Mouse (Mus musculus) cerebral cortex, adult 2 months (tissue): ENCODE results near the gene Arid4b.

Source experiments
- WGBS: fragments of 180-500 bp; shearing (Covaris S2); methylation state at CpG from one replicate; pipeline ENCODE4 v1.1.7; 2018; 5-methylcytosine and 5-hydroxymethylcytosine counted together

The Arid4b gene

DNA sequence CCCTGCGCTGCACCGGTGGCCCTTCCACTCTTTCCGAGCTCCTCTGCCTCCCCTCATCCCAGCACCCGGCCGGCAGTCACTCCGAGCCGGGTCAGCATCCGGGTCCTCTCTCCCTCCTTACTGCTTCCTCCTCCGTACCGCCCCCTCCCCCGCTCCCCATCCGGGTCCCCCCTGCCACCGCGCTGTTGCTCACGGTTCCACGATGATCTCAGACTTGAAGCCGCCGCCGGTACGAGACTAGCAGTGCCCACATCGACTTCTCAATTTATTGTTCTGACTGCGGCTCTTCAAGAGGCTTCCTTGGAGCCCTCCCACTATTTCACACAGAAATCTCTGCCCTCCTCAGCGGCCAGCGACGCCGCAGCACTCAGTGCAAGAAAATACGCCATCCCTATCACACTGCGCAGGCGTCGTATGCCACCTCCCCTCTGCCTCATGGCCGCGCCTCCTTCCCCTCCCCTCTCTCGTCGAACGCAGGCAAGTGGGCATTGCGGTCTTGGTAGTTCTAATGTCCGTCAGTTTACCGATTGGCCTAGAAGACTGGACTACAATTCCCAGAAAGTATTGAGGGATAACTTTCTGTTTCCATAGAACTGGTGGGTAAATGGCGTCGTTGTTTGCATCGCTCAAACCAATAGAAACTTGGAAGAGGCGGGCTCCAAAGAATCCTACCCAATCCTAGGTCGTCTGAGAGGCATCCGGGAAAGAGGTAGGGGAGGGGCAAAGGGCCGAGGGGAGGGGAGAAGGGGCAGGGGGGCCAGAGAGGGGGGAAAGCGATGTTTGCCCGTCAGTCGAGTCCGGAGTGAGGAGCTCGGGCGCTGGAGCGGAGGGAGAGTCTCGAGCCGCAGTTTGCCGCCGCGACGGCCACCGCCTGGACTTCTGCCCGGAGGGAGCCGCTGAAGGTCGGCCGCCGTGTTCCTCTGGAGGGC, at the start of gene Arid4b, which contains the start of gene Ggps1:
Gene Arid4b, plus strand, starts transcription at position 220 of the 929 bp plus-strand sequence.
Gene Ggps1, minus strand, starts transcription at position 476 of the 929 bp plus-strand sequence.
- WGBS, result under 1% methylated on average over 62 of the region's 64 CpGs

DNA sequence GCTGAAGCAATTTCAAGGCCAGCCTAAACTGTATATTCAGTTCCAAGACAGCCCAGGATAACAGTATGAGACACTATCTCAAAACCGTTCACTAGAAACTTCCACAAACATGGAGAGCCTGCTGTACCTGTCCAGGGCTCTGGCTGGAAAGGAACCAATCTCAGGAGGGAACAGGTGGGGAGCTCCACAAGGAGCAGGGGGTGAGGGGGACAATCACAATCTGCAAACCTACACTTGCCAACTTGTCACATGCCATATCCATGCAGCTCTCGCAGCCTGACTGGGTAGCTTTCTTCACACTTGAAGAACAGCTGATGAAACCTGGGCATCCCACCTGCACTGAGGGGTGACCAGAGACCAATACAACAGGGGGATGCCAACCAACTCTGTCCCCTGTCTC, 49.0 kb upstream of the Arid4b start:
- WGBS, result 87% methylated on average over 2 of the region's 2 CpGs

DNA sequence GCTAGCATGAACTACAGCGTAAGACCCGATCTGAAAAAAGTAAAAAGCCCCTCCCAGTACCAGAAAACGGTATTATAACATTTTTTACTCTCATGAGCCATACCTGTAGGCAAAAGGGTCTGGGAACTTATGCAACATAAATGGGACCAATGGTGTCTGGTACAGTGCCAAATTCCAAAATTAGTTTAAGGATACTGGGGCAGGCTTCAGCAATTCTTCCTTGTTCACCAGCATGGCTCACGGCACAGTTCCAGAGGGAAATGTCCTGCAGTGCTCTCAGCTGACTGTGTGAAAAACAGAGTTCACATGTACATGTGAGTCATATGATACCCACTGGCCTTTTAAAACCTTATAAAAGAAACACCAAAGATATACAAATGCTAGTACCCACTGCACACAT, 48.5 kb upstream of the Arid4b start:
- WGBS, result 88% methylated on average over 4 of the region's 4 CpGs

DNA sequence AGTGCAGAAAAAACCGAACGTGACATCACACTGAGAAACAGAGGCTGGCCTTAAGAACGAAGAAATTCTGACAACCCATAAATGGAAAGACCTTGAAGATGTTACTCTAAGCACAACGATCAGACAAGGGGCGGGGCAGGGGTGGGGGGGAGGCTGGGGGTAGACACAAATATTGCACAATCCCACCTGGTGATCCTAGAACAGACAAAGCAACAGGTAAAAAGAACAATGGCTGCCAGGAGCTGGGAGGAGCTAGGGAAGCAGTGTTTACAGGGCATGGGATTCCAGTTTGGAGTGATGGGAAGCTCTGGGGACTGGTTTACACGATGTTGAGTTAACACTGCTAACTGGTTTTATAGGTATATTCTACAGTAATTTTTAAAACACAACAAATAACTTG, 47.4 kb upstream of the Arid4b start:
- 89% methylated on average over 6 of the region's 6 CpGs for WGBS

DNA sequence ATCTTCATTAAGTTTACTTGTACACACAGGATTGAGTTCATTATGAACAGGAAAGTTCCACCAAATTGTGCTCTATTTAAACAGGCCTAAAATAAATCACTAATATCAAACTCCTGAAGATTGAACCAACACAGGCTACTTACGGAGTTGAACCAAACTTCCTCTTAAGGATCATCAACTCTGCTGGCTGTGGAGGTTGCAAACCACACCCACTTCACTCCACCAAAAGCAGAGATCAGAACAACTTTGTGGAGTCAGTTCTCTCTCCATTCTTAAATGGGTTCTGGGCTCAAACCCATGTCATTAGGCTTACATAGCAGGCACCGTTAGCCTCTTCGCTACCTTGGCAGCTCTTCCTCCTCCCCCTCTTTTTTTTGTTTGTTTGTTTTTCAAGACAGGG, 44.2 kb upstream of the Arid4b start:
- WGBS, result 87% methylated on average over 3 of the region's 3 CpGs

DNA sequence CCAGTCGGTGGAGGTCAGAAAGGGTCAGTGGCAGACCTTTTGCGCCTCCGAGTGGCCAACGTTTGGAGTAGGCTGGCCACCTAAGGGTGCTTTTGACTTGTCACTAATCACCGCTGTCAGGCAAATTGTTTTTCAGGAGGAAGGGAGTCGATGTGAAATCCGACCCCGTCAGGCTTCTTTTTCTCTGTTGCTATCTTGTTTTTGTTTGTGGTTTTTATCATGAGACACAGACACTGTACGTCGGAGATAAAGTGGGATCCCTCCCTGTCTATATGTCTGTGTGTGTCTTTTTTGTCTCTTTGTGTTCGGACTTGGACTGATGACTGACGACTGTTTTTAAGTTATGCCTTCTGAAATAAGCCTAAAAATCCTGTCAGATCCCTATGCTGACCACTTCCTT, 41.6 kb upstream of the Arid4b start:
- 87% methylated on average over 11 of the region's 12 CpGs for WGBS

DNA sequence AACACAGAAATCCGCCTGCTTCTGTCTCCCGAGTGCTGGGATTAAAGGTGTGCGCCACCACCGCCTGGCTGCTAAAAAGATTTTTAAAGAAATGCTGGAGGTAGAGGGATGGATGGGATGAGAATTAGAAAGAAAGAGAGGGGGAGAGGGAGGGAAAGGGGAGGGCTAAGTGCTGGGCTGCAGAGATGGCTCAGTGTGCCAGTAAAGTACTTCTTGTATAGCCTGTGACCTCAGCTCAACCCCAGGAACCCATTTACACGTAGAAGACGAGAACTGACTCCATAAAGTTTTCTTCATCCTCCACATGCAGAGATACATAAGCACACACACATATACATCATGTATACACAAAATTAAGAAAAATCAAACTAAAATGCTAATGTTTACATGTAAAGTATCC, 37.5 kb upstream of the Arid4b start:
- 95% methylated on average over 6 of the region's 6 CpGs for WGBS

DNA sequence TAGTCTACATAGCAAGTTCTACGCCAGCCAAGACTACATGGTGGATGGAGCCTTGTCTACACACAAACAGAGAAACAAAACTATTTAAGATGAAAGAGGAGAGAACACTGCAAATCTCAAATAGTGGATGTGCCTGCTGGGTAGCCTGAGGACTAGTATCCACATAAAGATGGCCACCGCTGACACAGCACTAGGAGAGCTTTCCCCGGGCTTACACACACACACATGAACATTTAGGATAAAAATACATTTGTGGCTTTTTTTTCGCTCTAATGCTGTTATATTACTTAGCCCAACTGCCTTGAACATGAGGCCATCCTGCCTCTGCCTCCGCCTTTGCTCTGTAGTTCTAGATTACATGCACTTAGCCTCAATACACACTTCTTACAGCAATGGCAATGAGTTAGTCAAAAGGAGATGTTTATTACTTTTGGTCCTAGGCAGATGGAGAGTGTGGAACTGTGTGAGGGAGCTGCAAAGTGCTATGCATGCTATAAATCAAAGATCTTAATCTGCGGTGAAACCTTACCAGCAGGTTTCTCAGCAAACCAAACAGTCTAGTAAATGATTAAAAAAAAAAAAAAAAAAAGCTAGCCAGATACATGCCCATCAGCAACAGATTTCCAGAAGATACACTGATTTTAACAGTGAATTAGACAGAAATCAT, 36.7 kb upstream of the Arid4b start:
- WGBS, result 93% methylated on average over 6 of the region's 6 CpGs

DNA sequence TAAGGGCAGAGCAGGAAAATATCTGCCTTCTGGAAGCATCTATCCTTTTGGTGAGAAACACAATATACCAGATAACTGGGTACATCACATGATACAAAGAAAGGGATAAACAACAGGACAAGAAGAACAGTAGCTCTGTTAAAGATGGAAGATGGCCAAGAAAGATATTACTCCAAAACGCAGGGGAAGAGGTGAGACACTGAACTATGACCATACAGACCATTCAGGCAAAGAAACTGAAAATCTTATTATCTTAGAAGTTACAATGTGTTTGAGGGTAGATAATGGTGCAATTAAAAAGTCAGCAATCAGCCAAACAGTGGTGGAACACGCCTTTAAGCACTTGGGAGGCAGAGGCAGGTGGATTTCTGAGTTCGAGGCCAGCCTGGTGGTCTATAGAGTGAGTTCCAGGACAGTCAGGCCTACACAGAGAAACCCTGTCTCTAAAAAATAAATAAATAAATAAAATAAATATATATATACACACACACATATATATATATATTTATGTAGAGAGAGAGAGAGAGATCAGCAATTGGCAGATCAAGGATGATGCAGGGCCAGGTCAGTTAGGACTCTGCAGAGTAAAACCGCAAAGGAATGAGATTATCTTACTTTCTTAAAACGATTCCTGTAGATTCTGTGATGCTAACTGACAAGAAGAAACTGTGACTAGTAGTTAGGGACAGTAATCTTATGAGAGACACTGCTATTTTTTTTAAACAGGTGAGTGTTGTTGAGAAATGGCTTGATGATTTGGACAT, 29.5 kb upstream of the Arid4b start:
- 92% methylated on average over 5 of the region's 5 CpGs for WGBS

DNA sequence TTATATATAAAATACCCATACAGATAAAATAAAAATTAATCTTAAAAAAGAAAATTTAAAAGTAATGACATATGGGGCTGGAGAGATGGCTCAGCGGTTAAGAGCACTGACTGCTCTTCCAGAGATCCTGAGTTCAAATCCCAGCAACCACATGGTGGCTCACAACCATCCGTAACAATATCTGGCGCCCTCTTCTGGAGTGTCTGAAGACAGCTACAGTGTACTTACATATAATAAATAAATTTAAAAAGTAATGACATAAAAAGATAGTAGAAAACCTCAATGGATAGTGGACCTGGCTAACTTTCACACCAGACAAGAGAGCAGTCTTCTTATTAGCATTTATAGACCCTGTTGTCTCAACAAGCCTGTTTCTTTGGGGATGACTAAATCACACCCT, 27.7 kb upstream of the Arid4b start:
- 94% methylated on average over 3 of the region's 3 CpGs for WGBS

DNA sequence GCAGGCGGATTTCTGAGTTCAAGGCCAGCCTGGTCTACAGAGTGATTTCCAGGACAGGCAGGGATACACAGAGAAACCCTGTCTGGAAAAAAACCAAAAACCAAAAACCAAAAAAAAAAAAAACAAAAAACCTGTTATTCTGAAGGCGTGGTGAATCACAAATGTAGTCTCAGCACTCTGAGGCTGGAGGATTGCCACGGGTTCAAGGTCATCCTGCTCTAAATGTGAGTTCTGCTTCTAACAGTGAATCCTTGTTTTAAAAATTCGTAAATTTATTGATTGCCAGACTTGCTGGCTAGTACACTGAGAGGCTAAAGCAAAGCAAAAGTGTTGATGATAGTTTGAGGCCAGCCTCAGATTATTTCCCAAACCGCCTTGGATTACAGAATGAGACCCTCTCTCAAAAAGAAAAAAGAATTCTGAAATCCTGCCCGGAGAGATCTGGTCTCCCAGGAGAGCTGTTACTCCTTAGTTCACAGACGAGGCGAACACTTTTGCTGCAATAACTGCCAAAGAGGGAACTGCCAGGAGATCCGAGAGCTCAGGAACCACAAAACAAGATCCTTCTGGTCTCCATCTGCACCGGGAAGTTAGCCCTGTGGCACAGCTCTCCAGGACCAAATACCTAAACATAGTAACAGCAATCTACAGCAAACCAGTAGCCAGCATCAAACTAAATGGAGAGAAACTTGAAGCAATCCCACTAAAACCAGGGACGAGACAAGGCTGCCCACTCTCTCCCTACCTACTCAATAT, 27.0 kb upstream of the Arid4b start:
- 62% methylated on average over 11 of the region's 11 CpGs for whole genome bisulfite sequencing

DNA sequence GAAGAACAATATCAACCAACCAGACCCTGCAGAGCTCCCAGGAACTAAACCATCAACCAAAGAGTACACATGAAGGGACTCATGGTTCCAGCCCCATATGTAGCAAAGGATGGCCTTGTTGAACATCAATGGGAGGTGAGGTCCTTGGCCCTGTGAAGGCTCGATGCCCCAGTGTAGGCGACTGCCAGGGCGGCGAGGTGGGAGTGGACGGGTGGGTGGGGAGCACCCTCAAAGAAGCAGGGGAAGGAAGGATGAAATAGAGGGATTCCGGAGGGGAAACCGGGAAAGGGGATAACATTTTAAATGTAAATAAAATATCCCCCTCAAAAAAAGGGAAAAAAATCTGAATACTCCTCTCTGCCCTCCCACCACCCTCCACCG, 24.1 kb upstream of the Arid4b start:
- 1% methylated on average over 8 of the region's 8 CpGs for WGBS

DNA sequence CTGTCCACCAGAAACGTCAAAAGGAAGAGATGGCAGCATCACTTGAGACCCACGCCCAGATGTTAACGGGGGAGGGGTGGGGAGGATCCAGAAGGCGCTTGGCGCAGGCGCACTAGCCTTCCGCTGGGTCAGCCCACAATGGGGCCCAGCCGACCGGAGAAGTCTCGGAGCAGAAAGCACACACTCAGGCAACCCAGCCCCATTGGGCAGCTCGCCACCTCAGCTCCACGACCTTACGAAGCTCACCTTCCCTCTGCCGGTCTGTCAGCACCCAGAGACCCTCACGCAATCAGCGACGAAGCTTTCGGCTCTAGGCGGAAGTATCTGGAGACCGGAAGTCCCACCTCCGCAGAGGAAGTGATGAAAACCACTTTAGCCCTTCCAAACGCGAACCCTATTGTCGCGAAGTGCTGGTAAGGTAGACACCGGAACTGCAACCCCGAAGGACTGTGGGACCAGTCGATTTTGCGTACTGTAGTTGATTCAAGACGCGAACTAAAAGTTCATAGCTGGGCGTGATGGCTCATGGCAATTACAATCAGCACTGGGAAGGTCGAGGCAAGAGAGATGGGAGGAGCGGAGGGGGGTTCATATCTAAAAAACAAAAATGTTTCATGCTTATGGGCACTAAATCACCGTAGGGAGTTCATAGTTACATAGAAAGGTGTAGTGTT, 23.6 kb upstream of the Arid4b start, which contains the start of gene Tbce:
Gene Tbce, minus strand, starts transcription at position 347 of the 674 bp plus-strand sequence.
- under 1% methylated on average over 35 of the region's 35 CpGs for WGBS

DNA sequence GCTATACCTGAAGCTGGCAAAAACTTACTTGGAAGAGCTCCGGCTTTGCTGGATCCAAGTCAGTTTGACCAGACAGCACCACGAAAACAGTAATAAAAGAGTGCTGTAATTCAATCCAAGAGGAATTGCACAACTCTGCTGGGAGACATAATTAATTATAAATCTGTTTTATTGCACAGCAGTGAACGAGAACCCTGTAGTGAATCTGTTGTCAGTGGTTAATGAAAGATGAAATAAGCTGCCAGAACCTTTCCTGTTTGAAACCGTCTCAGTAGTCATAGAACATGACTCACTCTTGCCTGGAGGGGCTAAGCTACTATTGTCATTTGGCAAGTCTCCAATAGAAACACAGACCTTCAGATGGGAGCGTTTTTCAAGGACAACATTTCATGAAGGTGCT, 22.8 kb upstream of the Arid4b start:
- WGBS, result 17% methylated on average over 5 of the region's 5 CpGs

DNA sequence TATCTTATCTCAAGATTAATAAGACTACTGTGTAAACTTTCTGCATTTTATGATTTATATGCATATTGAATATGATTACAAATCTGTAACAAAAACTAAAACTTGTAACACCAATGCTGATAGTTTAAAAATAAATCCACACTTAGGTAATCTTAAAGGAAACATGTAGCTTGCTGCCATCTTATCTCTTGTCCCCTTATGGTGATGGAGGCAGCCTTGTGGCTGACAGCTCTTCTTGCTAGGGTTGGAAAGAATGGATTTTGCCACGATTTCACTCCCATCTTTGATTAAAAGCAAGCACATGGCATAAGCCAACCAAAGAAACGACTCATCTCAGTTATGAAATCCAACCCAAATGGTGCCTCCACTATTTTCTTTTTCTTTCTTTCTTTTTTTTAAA, 18.5 kb upstream of the Arid4b start:
- WGBS, result 67% methylated on average over 2 of the region's 2 CpGs

DNA sequence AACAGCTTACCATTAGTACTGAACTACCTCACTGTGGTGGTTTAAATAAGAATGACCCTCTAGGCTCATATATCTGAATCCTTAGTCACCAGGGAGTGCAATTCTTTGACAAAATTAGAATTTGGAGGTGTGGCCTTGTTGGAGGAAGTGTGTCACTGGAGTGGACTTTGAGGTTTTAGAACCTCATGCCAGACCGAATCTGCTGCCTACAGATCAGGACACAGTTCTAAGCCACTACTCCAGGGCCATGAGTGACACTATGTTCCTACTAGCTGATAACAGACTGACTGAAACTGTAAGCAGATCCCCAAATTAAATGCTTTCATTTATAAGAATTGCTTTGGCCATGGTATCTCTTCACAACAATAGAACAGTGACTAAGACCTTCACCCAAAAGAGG, 13.2 kb upstream of the Arid4b start:
- WGBS, result 84% methylated on average over 1 of the region's 1 CpGs

DNA sequence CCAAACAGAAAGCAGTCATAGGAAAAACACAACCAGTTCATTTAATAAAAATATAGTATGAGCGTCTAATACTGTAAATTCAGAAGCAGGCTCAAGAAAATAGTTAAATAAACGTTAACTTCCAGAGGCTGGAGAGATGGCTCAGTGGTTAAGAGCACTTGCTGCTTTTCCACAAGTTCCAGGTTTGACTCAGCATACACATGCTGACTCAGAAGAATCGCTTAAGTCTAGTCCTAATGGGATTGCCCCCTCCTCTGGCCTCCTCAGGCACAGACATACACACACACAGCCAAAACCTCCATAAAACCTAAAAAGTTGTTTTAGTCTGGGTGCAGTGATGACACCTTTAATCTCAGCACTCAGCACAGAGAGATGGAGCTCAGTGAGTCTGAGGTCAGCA, 6.2 kb upstream of the Arid4b start:
- WGBS, result 84% methylated on average over 3 of the region's 3 CpGs

DNA sequence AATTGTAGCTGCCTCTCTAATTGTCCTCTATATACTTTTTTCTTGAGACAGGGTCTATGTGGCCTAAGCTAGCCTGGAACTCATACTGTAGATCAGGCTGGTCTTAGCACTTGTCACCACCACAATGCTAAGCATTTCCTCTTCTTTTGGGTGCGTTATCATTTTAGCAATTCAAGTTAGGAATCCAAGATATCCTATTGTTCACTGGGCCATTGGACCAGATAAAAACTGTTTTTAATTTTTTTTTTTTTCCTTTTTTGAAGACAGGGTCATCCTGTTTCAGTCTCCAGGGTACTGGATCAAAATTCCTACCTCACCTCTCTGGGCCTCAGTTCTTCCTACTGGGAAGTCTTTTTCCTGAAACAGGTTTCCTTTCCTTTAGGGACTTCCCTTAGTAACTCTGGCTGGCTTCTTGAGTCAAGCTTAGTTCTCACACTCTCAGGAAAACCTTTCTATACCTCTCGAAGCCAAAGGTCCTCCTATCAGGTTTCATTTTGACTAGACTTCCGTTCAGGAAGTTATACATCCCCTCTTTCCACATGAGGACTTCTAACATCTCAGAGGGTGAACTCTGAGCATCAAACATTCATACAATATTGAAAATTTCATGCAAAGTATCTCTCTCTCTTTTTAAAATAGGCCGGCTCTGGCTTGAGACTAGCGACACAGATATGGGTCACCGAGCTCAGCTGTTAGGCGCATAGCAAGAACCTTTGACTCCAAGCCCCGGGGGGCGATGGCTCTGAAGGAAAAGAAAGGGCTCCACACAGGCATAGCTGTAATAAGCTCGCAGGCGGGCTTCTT, 621 bp upstream of the Arid4b start:
- 4% methylated on average over 11 of the region's 11 CpGs for WGBS

DNA sequence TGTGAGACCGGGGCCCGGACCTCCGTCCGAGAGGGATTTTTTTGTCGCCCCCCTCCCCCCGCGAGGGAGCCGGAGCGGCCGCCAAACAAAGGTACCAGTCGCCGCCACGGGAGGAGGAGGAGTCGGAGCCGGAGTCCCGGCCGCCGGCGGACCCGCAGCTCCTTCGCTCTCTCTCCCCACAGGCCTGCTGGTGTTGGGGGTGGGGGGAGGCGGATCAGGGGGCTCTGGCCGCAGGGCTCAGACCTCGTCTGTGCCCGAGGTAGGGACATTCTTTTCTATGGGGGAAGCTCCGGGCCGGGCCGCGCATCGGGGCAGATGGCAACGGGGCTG, 875 bp downstream of the Arid4b start:
- 1% methylated on average over 30 of the region's 31 CpGs for WGBS

DNA sequence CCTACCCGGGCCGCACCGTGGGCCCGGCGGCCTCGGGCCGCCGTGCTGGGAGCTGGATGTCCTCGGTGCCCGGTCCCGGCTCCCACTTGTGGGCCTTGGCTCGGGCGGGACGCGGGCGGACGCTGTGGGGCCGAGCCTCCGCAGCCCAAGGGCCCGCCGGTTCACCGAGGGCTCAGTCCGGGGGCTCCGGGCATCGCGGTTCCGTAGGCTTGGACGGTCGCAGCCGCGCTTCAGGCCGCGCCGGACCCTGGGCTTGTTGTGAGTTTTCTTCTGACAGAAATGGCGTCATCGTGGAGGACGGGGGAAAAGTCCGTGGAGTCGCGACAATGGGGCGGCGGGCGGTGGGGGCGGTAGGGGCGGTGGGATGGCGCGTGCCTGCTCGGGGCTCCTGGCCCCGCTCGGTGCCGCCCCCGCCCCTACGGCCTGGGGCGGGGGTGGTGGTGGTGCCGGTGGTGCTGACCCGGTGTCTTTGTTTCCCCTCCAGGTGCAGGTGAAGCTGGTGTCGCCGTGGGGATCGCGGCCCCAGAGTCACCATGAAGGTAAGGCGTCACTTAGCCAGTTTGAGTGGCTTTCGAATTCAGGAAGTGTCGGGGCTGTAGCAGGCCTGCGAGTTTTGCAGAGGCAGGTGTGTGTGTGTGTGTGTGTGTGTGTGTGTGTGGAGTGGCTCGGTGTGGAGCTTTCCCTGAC, 1.5 kb downstream of the Arid4b start:
- WGBS, result under 1% methylated on average over 63 of the region's 65 CpGs
